Mouse (Mus musculus) thymus, adult 18-20 months (tissue): ENCODE measurements around the gene Fbxw21.

Experiments used
- DNase-seq, 2 experiments: peaks; one replicate each; pipeline ENCODE4 v3.0.0; 2022; ENCODE audit warnings: mixed read lengths in 2 of 2

The Fbxw21 gene

DNA sequence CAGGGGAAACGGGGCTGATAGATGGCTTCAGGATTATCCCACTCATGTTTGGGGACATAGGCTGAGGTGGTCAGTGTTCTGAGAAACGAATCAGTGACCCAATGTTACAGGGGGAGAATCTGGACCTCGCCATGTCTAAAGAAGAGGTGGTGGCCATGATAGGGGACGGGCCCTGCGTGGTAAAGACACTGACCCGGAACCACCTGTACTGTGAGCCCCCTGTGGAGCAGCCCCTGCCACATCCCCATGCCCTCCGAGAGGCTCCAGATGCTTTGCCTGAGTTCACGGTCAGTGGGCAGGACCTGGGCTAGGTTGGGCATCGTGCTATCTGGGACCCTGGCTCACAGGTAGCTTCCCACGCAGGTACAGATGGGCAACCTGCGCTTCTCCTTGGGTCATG, 51.6 kb downstream of the Fbxw21 start:
- no peak for DNase-seq

DNA sequence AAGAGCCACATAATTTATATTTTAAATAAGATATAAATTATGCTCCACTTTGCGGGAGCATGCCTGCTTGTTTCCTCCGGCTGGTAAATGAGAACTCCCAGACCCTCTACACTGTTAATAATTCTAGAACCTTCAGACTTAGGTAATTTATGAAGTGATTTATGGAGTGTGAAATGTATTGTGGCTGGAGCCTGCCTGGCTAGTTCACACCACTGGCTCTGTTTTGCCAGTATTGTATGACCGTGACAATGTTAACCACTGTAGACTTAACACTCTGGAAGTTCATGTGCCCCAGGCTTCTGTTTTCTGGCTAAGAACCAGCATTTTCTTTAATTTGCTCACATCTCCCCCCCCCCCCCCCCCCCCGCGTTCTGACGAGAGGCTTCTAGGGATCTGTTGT, 54.5 kb downstream of the Fbxw21 start:
- no peak for DNase-seq

DNA sequence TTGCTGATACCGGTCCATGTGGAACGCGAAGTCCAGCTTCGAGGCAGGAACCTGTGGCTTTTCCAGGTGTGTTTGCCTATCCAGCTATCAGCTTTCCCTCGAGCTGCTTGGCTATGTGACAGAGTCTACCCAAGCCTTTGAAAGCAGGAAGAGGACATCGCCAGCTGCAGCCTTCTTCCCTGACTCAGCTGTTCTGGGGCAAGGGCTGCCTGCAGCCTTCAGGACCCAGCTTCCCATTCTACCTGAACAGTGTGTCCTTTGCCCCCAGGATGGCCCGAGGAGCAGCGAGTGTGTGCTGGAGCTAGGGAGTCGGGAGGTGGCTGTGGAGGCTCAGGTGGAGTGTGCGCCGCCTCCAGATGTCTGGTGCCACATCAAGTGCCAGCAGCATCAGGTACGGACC, 56.2 kb downstream of the Fbxw21 start:
- DNase-seq: no peak

DNA sequence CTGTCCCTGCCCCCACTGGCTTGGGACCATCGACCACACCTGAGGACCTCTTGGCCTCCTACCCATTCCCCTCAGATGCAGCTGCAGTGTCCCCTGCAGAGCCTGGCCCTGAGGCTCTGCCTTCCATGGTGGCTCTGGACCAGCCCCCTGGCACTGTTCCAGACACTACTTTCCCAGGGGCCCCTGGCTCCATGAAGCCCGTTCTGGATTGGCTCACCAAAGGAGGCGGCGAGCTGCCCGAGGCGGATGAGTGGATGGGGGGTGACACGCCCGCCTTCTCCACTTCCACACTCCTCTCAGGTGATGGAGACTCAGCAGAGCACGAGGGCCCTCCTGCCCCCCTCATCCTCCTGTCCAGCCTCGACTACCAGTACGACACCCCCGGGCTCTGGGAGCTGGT, 56.8 kb downstream of the Fbxw21 start:
- no peak for DNase-seq

DNA sequence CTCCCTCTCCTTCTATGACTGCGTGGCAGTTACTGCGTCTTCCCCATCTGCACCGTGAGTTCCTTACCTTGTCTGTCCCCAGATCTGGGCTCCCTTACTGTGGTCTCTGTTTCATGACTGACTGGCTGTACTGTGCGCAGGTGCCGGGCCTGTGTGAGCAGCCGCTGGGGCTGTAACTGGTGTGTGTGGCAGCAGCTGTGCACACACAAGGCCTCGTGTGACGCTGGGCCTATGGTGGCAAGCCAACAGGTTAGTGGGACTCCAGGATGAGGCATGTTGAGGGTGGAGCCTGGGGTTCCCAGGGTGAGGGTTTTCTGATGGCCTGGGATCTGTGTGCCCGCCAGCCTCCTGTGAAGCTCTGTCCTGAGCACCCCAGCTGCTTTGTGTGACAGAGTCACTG, 57.8 kb downstream of the Fbxw21 start:
- DNase-seq: no peak

DNA sequence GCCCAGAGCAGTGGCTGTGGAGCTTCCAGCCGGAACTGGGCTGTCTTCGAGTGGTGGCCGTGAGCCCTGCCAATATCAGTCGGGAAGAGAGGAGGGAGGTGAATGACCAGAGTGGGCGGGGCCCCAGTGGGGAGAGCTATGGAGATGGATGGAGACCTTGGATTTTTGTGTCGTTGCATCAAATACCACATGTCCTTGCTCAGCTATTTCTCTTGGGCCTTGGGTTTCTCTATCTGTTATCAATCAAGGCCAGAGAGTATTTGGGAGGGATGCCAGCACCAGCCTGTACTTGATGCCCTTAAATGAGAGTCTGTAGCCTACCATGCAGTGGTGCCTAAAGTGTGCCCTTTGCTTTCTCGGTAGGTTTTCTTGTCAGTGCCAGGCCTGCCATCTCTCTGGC, 58.6 kb downstream of the Fbxw21 start:
- DNase-seq: no peak

DNA sequence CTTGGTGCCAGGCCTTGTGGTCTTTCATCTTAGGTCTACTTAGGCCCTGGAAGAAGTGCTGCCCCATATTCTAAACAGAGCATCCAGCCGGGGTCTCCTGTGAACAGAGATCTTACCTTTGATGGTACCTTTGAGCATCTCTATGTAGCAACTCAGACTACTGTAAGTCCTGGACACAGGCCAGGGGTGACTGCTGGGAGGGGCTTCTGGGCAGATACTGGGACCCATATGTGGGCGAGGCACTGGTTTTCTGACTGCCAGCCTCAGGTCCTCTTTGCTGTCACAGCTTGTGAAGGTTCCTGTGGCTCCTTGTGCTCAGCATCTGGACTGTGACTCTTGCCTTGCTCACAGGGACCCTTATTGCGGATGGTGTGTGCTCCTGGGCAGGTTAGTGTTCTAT, 59.3 kb downstream of the Fbxw21 start:
- DNase-seq: no peak

DNA sequence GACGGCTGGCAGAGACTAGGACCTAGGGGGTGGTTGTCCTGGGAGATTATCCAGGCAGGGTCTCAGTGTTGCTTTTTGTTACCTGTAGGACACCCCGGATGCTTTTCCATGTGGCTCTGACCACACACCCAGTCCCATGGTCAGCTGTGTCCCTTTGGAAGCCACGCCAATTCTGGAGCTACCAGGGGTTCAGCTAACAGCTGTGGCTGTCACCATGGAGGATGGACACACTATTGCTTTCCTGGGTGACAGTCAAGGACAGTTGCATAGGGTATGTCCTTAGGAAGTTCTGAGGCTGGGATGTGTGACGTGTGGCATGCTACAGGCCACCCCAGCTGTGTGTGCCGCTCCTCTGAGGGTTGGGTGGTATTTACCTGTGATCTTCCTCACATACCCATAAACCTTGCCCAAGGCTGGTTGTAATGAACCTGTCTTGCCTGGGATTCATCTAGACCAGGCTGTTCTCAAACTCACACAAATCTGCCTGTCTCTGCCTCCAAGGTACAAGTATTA, 59.9 kb downstream of the Fbxw21 start:
- no peak for DNase-seq

DNA sequence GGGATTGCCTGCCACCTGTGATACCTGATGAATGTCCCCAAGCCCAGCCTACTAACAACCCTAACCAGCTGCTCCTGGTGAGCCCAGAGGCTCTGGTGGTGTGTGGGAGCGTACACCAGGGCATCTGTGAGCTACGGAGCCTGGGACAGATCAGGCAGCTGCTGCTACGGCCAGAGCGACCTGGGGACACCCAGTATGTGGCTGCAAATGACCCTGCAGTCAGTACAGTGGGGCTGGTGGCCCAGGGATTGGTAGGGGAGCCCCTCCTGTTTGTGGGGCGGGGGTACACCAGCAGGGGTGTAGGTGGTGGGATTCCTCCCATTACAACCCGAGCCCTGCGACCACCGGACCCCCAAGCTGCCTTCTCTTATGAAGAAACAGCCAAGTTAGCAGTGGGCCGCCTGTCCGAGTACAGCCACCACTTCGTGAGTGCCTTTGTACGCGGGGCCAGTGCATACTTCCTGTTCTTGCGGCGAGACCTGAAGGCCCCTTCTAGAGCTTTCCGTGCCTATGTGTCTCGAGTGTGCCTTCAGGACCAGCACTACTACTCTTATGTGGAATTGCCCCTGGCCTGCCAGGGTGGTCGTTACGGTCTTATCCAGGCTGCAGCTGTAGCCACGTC, 61.4 kb downstream of the Fbxw21 start:
- DNase-seq: no peak

DNA sequence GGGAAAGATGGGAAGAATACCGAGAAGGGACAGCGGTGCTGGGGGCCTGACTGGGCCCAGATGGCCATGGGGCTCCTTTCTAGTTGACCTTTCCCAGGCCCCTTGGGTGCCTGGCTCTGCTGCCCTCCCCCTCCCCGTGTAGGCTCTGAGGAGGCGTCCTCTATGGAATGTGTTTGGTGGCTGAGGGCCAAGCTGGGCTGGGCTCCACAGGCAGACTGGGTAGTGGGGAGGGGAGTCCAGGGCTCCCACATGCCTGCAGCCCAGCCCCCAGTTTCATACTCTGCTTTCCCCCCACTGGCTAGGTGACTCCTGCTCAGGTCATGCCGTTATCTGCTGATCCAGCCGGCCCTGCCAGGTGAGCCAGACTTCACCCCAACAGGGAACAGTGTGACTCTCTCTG, 62.9 kb downstream of the Fbxw21 start:
- DNase-seq: no peak

DNA sequence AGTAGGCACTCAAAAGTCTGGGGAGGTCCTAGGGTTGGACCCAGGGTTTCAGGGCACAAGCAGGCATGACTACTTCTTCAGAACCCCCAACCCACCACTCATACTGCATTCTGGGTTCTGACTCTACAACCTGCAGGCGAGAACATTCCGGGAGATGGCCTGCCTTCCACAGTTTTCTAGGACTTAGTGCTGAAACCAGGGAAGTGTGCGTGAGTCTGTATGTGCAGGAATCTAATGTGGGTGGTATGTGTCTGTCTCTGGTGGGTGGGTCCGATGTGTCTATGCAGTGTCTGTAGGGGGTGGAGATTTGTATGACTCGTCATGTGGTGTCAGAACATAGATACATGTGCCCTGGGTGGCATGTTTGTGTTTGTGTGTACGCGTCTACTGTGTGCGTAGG, 63.5 kb downstream of the Fbxw21 start:
- DNase-seq: no peak

DNA sequence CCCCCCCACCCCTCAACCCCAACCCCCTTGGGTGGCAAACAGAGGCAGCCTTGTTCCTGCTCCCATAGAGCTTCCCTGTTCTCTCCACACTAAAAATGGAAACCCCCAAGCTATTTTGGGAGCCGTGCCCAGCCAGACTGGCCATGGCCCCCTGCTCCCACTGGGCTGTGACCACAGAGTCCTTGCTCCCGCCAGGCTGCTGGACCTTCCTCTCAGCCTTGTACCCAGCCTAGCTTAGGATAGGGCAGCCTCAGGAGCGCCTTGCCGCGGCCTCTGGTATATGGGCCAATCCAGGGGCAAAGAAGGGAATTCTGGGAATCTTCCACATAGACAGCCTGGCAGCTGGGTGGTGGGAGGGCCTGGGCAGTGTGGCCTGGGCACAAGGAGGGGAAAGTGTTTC, 64.0 kb downstream of the Fbxw21 start:
- DNase-seq: no peak

DNA sequence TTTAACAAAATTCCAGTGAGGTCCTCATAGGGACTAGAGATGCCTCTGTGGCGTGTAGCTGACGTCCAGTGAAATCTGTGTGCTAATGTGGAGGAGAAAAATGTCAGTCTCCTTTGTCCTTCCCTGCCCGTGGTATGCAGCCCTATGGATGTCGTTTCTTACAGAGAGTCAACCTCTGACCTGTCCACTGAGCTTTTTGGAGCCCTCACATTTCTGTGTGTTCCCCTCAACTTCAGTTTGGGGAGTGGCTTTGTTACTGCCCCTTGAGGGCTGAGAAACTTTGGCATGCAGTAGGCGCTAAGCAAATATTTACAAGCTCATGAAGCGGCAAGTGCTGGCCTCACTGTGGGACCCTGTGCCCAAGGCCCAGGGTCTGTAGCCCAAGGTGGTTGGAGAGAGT, 64.5 kb downstream of the Fbxw21 start:
- DNase-seq: no peak

DNA sequence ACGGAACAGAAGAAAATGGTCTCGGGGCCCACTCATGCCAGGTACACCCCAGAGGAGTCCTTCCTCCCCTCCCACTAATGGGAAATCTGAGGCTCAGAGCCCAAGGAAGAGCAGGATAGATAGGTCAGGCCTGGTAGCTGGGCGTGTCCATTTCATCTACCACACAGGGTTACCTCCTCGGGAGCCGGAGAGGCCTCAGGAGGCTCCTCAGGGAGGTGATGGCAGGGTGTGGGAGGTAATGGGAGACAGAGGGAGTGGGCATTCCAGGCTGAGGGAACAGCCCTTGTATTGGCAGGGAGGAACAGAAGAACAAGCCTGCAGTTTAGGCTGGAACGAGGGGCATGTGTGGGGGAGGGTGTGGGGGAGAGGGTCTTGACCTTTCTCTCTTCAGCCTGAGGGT, 65.0 kb downstream of the Fbxw21 start:
- no peak for DNase-seq

DNA sequence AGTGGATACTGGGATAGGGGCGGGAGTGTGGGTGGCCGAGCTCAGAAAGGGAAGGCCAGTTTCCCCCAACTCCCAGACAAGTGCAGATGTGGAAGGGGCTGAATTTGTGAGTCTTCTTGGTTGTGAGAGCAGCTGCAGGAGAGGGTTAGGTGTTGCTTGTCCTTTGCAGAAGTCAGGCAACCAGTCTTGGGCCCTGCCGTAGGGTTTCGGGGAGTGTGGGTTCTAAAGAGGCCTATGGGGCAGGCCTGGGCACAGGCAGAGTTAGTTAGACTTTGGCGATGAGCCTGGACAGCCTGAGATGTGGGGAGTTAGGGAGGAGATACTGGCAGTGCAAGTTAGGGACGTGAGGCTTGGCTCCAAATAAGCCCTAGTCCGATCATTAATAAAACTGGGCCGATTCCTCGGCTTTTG, 65.6 kb downstream of the Fbxw21 start:
- no peak for DNase-seq

DNA sequence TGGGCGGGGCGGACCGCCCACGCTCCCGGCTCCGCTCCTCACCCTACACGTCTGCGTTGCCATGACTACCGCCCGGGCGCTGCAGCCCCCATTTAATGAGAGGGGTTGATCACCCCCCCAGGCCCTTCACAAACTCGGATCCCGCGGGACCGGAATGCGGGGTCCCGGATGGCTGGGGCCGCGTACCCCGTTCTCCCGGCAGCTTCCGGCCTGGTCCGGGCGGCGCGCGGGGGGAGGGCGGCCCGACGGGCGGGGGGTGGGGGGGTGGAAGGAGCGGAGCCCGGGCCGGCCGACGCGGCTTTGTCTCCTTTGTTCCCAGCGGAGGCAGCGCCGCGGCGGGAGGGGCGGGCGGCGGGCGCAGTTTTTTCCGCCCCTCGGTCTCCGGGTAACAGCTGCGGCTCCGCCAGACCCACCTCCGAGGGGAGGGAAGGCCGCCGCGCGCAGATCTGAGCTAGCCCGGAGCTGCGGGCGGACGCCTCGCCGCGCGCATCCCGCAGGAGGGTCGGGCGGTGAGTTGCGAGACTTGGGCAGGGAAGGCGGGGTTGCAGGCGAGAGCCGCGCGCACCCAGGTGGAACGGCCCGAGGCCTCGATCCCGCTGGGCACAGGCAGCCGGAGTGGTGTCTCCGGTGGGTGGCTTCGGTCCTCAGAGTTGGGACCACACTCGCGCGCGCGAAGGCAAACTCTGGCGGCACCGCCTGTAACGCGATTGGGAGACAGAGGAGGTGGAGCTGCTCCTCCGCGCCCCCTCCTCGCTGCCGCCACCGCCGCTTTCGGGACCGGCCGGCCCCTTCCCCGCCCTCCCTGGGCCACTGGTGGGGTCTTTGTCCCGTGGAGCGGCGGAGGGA, 66.5 kb downstream of the Fbxw21 start, which contains the start of gene Plxnb1:
Gene Plxnb1 (plus strand): TSS at position 253 of the 846 bp plus-strand sequence.
- DNase-seq: peak; percentile 66 to 67

DNA sequence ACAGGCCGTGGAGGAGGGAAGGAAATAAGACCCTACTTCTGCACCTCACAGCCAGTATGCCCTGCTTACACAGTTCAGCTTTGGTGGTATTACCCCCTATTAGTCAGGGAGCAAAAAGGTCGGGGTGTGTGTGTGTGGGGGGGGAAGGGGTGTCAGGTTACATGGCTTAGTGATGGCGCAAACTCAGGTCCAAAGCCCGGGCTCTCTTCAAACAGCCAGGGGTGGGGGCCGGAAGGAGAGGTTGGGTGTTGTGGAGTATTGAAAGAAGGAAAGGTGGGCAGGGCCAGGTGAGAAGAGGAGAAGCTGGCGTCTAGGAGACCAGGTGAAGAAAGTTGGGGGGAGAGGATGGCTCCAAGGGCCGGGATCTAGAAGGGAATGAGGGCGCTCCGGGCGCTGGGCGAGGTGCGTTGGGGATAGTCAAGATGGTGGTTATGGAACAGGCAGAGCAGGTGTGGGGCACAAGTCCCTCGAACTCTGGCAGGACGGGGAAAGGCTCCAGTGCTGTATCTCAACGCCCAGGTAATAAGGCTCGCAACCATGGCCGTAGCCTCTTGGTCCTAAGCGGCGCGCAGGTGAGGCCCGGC, 67.2 kb downstream of the Fbxw21 start:
- no peak for DNase-seq

DNA sequence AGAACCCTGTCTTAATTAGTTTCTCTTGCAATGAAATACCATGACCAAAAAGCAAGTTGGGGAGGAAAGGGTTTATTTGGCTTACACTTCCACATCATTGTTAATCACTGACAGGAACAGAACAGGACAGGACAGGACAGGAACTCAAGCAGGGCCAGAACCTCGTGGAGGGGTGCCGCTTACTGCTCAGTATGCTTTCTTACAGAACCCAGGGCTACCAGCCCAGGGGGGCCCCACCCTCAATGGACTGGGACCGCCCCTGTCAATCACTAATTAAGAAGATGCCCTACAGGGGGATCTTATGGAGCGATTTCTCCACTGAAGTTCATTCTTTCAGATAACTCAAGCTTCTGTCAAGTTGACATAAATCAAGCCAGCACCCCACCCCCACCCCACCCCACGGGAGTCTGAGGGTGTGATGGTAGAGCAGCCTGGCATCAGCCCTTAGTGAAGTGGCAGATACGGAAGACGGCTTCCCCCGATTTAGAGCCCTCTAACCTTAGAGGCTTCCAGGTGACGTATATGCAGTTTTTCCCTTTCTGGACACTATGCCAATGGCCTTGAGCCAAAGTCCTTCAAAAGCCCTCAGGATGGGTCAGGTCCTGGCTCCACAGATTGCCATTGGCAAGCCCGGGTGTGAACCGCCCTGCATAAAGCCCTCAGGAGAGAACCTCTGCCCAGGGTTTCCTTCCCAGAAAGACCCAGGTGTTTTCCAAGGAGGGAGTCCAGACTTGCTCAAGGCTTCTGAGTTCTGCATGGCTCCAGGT, 67.9 kb downstream of the Fbxw21 start:
- DNase-seq: no peak

DNA sequence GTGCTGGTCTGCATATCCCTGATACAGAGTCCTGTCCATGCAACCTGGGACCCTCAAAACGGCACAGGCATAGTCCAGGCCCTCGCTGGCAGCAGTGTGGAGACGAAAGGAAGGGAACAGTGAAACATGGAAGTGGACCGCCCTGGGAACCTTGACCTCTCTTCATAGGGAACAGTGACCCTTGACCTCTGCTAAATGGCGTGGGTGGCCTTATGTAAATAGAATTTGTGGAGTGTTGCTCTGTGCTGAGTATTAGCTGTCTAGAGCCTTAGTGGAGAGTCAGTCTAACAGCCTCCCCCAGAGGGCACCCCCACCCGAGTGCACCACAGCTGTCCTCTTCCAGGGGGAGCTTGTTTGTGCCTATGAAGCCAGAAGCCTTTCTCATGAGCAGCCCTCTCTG, 69.0 kb downstream of the Fbxw21 start:
- no peak for DNase-seq

DNA sequence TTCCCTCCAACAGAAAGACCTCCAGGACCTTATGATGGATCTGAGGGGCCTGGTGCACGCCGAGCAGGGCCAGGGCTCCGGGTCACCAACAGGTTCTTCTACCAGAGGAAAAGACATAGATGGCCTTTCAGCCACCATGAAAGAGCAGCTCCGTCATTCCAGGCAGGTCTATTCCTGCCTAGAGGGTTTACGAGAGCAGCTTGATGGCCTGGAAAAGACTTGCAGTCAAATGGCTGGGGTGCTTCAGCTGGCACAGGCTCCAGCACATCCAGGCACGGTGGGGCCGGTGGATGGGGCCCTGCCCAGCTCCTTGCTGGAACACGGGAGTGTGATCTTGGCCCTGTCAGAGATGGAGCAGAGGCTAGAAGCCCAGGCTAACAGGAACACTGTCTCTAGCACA, 70.0 kb downstream of the Fbxw21 start:
- DNase-seq: no peak

DNA sequence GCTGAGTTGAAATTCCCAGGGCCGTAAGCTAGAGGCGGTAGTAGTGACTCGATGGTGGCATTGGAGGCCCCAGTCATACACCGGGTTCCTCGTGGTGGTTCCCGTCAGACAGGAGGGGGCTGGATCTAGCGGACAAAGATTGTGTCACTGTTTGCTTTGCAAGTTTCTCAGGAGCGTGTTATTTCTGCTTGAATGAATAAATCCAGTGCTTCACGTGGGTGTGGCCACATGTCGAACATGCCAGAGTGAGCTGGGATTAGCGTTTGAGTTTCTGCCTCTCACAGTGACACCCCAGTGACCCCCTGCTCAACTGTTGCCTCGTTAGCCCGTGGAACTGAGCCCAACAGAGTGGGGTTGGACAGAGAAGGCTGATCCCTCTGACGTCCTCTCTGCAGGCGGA, 71.4 kb downstream of the Fbxw21 start:
- DNase-seq: no peak
